Mouse (Mus musculus) neural tube, embryonic 13.5 days (tissue): ENCODE measurements at regions not wholly inside any gene's neighbourhood (a gene's known extent, or its start where the extent isn't known, plus 50 kb on each side); places are given as distances from the start of the nearest gene placed in this dataset.

Experiments used
- ATAC-seq: fragments of 200-750 bp; cut with Nextera tagmentation; 2 replicates; pipeline ENCODE4 v1.8.0; 2017; ENCODE audit warnings: low read depth, mild to moderate bottlenecking, moderate TSS enrichment, moderate library complexity
- H3K27ac ChIP-seq: fragments of 300-500 bp; sonication (generic); replicated peaks from 2 replicates; pipeline ENCODE4 v1.5.1; 2015; ENCODE audit warnings: moderate library complexity, mild to moderate bottlenecking, inconsistent platforms
- H3K27me3 ChIP-seq: fragments of 300-500 bp; sonication (generic); 2 replicates; pipeline ENCODE4 v1.6.1; 2015; ENCODE audit warnings: mild to moderate bottlenecking, inconsistent platforms
- H3K36me3 ChIP-seq: fragments of 300-500 bp; sonication (generic); 2 replicates; pipeline ENCODE4 v1.6.1; 2015; ENCODE audit warnings: mild to moderate bottlenecking, inconsistent platforms
- H3K4me1 ChIP-seq: fragments of 300-500 bp; sonication (generic); replicated peaks from 2 replicates; pipeline ENCODE4 v1.6.1; 2015; ENCODE audit warnings: inconsistent platforms
- H3K4me2 ChIP-seq: fragments of 300-500 bp; sonication (generic); 2 replicates; pipeline ENCODE4 v1.6.1; 2015; ENCODE audit warnings: inconsistent platforms, mild to moderate bottlenecking, moderate library complexity
- H3K4me3 ChIP-seq: fragments of 300-500 bp; sonication (generic); 2 replicates; pipeline ENCODE4 v1.5.1; 2015; ENCODE audit warnings: mild to moderate bottlenecking, inconsistent platforms
- H3K9ac ChIP-seq: fragments of 300-500 bp; sonication (generic); 2 replicates; pipeline ENCODE4 v1.6.1; 2015; ENCODE audit warnings: moderate library complexity, mild to moderate bottlenecking, inconsistent platforms
- H3K9me3 ChIP-seq: fragments of 300-500 bp; sonication (generic); 2 replicates; pipeline ENCODE4 v1.6.1; 2016; ENCODE audit warnings: inconsistent platforms
- WGBS: fragments of 180-500 bp; shearing (Covaris S2); methylation state at CpG from one replicate; pipeline ENCODE4 v1.1.7; 2015; 5-methylcytosine and 5-hydroxymethylcytosine counted together

- H3K27ac ChIP-seq, result no peak overlapping the region
- no peaks in the 10 kb centered on the region for H3K36me3 ChIP-seq
- WGBS, result 80% methylated on average over 2 of the region's 2 CpGs
- H3K4me2 ChIP-seq, result no peak overlapping the region
- no peaks in the 10 kb centered on the region for H3K4me1 ChIP-seq
- no peak overlapping the region for H3K4me3 ChIP-seq
- no peak overlapping the region for H3K9ac ChIP-seq
- no peaks in the 10 kb centered on the region for H3K27me3 ChIP-seq
- ATAC-seq, result no peak
- no peaks in the 10 kb centered on the region for H3K9me3 ChIP-seq
Observed at GRCm38 (mm10) chr4:89458628-89459345, 147.9 kb upstream of the Cdkn2b start.

GRCm38 (mm10) chr4:89457861-89458260 is 147.0 kb upstream of the Cdkn2b start:
- H3K4me1 ChIP-seq, result no peaks in the 10 kb centered on the region
- no peak for ATAC-seq
- no peaks in the 10 kb centered on the region for H3K9me3 ChIP-seq
- no peak overlapping the region for H3K27ac ChIP-seq
- no peak overlapping the region for H3K4me2 ChIP-seq
- H3K9ac ChIP-seq, result no peak overlapping the region
- no peak overlapping the region for H3K4me3 ChIP-seq
- no peaks in the 10 kb centered on the region for H3K36me3 ChIP-seq
- WGBS, result 90% methylated on average over 2 of the region's 2 CpGs
- H3K27me3 ChIP-seq, result no peaks in the 10 kb centered on the region

DNA sequence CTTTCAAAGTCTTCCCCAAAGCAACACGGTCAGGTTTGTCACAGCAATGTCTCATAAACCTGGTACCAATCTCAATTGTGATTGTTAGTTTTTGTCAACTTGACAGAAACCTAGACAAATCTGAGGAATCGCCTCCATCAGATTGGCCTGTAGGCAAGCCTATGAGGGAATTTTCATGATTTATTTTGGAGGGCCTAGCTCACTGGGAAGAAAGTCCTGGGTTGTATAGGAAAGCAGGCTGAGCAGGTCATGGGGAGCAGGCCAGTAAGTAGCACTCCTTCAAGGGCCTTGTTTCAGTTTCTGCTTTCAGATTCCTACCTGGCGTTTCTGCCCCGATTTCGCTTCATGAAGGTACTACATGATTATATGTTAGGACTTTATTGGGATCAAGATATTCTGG is 144.1 kb upstream of the Cdkn2b start:
- no peaks in the 10 kb centered on the region for H3K36me3 ChIP-seq
- no peak for ATAC-seq
- no peak overlapping the region for H3K4me2 ChIP-seq
- H3K9ac ChIP-seq, result no peak overlapping the region
- no peaks in the 10 kb centered on the region for H3K27me3 ChIP-seq
- no peak overlapping the region for H3K4me3 ChIP-seq
- no peak overlapping the region for H3K27ac ChIP-seq
- 87% methylated on average over 5 of the region's 5 CpGs for WGBS
- H3K4me1 ChIP-seq, result no peaks in the 10 kb centered on the region
- no peaks in the 10 kb centered on the region for H3K9me3 ChIP-seq

- ATAC-seq, result no peak
- Histone ChIP-seq H3K9ac (no peak overlapping the region), H3K27ac (no peak overlapping the region), H3K4me2 (no peak overlapping the region), H3K4me3 (no peak overlapping the region), H3K27me3 (no peaks in the 10 kb centered on the region), H3K9me3 (no peaks in the 10 kb centered on the region), H3K4me1 (no peaks in the 10 kb centered on the region), H3K36me3 (no peaks in the 10 kb centered on the region)
Observed at GRCm38 (mm10) chr4:89453051-89453450, 142.2 kb upstream of the Cdkn2b start.

- Histone ChIP-seq H3K36me3 (no peaks in the 10 kb centered on the region), H3K27ac (no peak overlapping the region), H3K9me3 (no peaks in the 10 kb centered on the region), H3K9ac (no peak overlapping the region), H3K4me1 (no peaks in the 10 kb centered on the region), H3K27me3 (no peaks in the 10 kb centered on the region), H3K4me3 (no peak overlapping the region), H3K4me2 (no peak overlapping the region)
- WGBS, result 21% methylated on average over 2 of the region's 2 CpGs
- no peak for ATAC-seq
Observed at GRCm38 (mm10) chr4:89451741-89452140, 140.9 kb upstream of the Cdkn2b start.

GRCm38 (mm10) chr4:89446765-89447487 is 136.1 kb upstream of the Cdkn2b start:
- 61% methylated on average over 8 of the region's 8 CpGs for whole genome bisulfite sequencing
- Histone ChIP-seq H3K27me3 (no peaks in the 10 kb centered on the region), H3K4me3 (no peak overlapping the region), H3K4me2 (no peak overlapping the region), H3K27ac (no peak overlapping the region), H3K36me3 (no peaks in the 10 kb centered on the region), H3K9me3 (no peaks in the 10 kb centered on the region), H3K9ac (no peak overlapping the region), H3K4me1 (no peaks in the 10 kb centered on the region)
- no peak for ATAC-seq

DNA sequence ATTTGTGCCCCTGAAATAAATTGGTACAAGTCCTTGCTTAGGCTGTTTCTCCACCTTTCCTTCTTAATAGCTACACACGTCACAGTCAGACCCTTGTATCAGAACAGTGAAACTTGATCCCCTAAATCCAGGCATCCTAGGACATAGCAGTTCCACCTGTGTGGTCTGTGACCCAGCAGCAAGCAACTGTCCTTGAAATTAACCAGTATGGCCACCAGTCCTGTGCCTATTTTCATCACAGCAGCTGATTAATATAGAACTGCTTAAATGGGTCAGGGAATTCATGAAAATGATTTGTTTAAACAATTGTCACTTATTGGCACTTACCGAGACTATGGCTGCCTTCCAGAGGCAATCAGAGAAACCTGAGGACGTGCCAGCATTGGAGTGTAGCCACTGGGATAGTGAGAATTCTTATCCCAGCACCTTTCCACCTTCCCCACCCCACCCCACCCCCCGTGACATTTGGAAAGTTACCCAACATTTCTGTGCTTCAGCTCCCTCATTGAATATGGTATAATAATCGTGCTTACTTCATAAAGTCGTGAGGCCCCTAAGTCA is 135.4 kb upstream of the Cdkn2b start:
- Histone ChIP-seq H3K27ac (no peak overlapping the region), H3K9ac (no peak overlapping the region), H3K4me1 (no peaks in the 10 kb centered on the region), H3K9me3 (no peaks in the 10 kb centered on the region), H3K4me3 (no peak overlapping the region), H3K27me3 (no peaks in the 10 kb centered on the region), H3K36me3 (no peaks in the 10 kb centered on the region), H3K4me2 (no peak overlapping the region)
- 77% methylated on average over 6 of the region's 6 CpGs for WGBS
- no peak for ATAC-seq

DNA sequence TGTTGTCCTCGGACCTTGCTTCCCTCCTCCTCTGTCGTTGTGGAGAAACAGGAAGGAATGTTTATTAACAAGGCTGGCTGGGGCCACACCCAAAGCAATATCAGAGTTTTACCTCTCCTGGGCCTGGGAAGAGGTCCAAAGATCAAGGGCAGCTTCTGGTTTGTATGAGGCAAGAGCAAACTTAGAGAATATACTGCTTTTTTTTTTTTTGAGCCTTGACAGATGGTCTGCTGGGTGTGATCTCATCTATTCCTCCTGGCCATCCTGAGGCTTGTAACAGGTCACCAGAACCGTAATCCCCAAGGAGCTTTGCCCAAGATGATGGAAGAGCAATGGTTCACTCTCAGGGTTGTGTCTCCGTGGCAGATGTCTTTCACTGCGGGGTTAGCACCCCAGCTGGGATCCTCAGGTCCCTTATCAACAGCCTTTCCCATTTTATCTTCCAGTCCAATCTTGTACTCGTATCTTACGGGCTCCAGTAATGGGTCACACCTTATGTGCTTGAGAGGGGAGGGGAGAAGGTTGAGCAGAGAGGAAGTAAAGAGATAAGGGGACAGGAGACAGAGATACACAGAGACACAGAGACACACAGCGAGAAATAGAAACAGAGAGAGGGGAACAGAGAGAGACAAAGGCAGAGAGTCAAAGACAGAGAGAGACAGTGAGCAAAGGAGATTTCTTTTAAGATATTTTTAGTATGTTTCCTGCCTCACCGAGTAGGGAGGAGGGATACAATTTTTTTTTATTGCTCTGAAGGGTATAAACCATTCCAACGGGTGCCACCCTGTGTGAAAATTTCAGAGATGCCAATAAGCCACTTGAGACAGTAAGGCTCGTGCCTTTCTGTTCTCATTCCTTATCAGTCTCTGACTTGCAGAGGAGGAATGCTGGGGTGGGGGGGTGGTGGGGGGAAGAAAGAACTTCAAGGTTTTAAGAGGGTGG is 134.6 kb upstream of the Cdkn2b start:
- Histone ChIP-seq H3K9ac (no peak overlapping the region), H3K4me1 (no peaks in the 10 kb centered on the region), H3K36me3 (no peaks in the 10 kb centered on the region), H3K27ac (no peak overlapping the region), H3K27me3 (no peaks in the 10 kb centered on the region), H3K4me2 (no peak overlapping the region), H3K4me3 (no peak overlapping the region), H3K9me3 (no peaks in the 10 kb centered on the region)
- no peak for ATAC-seq
- 74% methylated on average over 11 of the region's 11 CpGs for WGBS

GRCm38 (mm10) chr4:89442526-89442925 is 131.7 kb upstream of the Cdkn2b start:
- H3K9me3 ChIP-seq, result no peaks in the 10 kb centered on the region
- no peak overlapping the region for H3K4me2 ChIP-seq
- WGBS, result 79% methylated on average over 1 of the region's 1 CpGs
- H3K36me3 ChIP-seq, result no peaks in the 10 kb centered on the region
- H3K4me3 ChIP-seq, result no peak overlapping the region
- no peak for ATAC-seq
- H3K9ac ChIP-seq, result no peak overlapping the region
- no peak overlapping the region for H3K27ac ChIP-seq
- no peaks in the 10 kb centered on the region for H3K4me1 ChIP-seq
- H3K27me3 ChIP-seq, result no peaks in the 10 kb centered on the region

DNA sequence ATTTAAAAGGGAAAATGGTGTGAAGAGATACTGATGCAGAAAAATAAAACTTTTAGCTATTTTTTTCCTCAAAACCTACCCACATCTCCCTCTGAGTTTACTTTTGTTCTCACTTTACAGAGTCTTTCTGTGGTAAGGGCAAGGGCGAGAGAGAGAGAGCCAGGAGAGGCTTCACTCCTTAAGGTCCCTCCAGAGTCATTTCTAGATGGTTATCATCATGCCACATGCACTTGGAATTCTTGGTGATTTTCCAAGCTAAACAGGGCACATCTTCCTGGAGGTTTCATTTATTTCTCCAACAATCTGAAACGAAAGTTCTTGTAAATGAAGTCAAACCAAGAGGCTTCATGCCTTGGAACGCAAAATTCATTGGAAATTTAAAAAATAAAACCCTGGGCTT is 130.0 kb upstream of the Cdkn2b start:
- ATAC-seq, result no peak
- H3K4me3 ChIP-seq, result no peak overlapping the region
- H3K27me3 ChIP-seq, result no peaks in the 10 kb centered on the region
- no peaks in the 10 kb centered on the region for H3K4me1 ChIP-seq
- H3K36me3 ChIP-seq, result no peaks in the 10 kb centered on the region
- H3K4me2 ChIP-seq, result no peak overlapping the region
- WGBS, result 72% methylated on average over 3 of the region's 3 CpGs
- no peak overlapping the region for H3K27ac ChIP-seq
- no peak overlapping the region for H3K9ac ChIP-seq
- no peaks in the 10 kb centered on the region for H3K9me3 ChIP-seq

DNA sequence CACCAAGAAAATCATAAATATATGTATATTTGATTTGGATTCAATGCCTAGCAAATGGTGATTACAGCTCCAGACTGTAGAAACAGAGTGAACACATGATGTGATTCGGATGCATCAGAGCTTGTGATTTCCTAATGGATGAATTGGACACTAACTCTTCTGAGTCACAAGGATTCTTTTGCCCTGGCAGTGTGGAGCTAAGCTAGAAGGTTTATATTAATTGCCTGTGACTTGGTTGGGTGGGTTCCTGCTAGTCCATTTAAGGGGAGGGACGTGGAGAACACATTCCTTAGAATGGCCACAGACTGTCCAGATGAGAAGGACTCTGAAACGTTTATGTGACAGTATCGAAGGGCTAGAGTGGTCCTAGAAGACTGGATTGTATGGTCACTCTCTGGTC is 129.5 kb upstream of the Cdkn2b start:
- WGBS, result 75% methylated on average over 4 of the region's 4 CpGs
- Histone ChIP-seq H3K27me3 (no peaks in the 10 kb centered on the region), H3K4me1 (no peaks in the 10 kb centered on the region), H3K36me3 (no peaks in the 10 kb centered on the region), H3K27ac (no peak overlapping the region), H3K4me3 (no peak overlapping the region), H3K4me2 (no peak overlapping the region), H3K9me3 (no peaks in the 10 kb centered on the region), H3K9ac (no peak overlapping the region)
- ATAC-seq, result no peak

GRCm38 (mm10) chr4:89438665-89439064 is 127.8 kb upstream of the Cdkn2b start:
- H3K4me1 ChIP-seq, result no peaks in the 10 kb centered on the region
- no peaks in the 10 kb centered on the region for H3K27me3 ChIP-seq
- no peaks in the 10 kb centered on the region for H3K36me3 ChIP-seq
- no peak overlapping the region for H3K4me3 ChIP-seq
- no peak overlapping the region for H3K27ac ChIP-seq
- H3K4me2 ChIP-seq, result no peak overlapping the region
- H3K9ac ChIP-seq, result no peak overlapping the region
- 91% methylated on average over 2 of the region's 2 CpGs for WGBS
- no peak for ATAC-seq
- H3K9me3 ChIP-seq, result no peaks in the 10 kb centered on the region
